Mouse (Mus musculus) natural killer cell, adult 2 months (primary cell): ENCODE results near the gene Zfp687.
A peak's percentile ranks its signal among the peaks of the same experiment; 100 is the strongest.
"Not testable (repeated sequence)": the region's sequence is repeated elsewhere in the genome, so short reads cannot be mapped to it uniquely, and the experiment has no call there.

Source experiments
- DNase-seq, 2 experiments: peaks; one replicate each; pipeline ENCODE4 v3.0.0; 2022; ENCODE audit warnings: low spot score in 2 of 2

The Zfp687 gene

DNA sequence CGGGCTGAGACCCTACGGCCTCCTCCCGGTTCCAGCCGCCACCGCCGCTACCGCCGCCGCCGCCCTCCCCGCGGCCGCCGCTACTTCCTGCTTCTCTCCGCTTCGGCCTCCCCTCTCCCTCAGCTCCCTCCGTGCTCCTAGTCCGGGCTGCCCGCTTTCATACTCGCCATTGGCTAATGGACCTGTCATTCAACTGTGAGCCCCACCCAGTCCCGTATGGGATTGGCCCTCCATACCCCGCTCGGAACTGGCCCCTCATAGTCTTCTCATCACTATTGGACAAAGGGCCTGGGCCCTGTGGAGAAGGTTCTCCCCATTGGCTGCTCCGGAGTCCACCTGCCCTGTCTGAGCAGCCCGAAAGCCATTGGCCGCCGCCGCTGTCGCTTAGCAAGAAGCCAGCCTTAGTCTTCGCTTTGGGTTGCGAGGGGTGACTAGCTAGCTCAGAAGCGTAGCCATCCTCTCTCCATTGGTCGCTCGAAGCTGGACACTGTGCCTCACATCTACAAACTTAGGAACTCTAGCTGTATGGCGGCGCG lies at the start of gene Zfp687:
Gene Zfp687, minus strand, starts transcription at position 112 of the 536 bp plus-strand sequence.
- peak; percentile 99 for DNase-seq

DNA sequence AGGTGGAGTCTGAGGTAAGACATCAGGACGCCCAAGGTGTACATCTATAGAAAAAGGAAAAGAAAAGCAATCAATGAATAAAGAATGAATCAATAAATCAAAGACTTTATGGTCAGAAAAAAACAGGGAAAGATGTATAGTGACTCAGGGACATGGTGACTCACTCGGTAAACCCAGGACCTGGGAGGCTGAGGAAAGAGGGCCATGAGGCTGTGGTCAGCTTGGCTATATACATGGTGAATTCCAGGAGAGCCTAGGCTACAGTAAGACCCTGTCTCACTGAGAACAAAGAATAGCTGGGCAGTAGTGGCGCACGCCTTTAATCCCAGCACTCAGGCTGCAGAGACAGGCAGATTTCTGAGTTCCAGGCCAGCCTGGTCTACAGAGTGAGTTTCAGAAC lies 48.5 kb upstream of the Zfp687 start:
- no peak for DNase-seq

- no peak for DNase-seq
These were observed 42.8 kb upstream of the Zfp687 start for GRCm38 (mm10) chr3:95058078-95058477.

DNA sequence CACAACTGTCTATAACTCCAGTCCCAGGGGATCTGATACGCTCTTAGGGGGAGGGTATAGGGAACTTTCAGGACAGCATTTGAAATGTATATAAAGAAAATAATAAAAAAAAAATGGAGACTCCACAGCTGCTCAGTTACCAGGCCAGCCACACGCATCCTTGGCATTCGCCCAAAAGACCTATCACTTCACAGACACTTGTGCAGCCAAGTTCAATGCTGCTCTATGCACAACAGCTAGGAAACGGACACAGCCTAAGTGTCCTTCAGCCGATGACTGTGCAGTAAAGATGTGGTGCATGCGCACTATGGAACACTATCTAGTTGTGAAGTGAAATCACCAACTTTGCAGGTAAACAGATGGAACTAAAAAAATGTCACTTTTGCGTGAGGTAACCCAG lies 41.0 kb upstream of the Zfp687 start:
- DNase-seq: no peak

GRCm38 (mm10) chr3:95054481-95055260 lies 39.4 kb upstream of the Zfp687 start:
- DNase-seq: no peak

GRCm38 (mm10) chr3:95053701-95054100 lies 38.5 kb upstream of the Zfp687 start:
- DNase-seq: peak; percentile 31 to 34

DNA sequence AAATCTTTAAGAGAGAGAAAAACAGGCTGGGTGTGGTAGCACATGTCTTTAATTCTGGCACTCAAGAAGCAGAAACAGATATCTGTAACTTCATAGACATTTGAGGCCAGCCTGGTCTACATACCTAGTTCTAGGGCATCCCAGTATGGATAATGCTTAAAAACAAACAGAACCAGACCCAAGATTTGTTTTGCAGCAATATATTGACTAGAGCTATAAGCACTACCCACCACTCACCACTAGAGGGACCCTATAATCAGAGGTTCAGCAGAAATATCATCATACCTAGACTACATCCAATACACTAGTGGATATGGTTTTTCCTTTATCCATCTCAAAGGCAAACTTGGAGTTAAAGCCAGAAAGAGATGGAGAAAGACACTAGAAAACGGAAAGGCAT lies 37.7 kb upstream of the Zfp687 start:
- DNase-seq: peak; percentile 51 to 57

GRCm38 (mm10) chr3:95047914-95048313 lies 32.7 kb upstream of the Zfp687 start:
- no peak for DNase-seq

- DNase-seq: no peak
These were observed 31.3 kb upstream of the Zfp687 start for GRCm38 (mm10) chr3:95046462-95047057.

- no peak for DNase-seq
These were observed 28.0 kb upstream of the Zfp687 start for GRCm38 (mm10) chr3:95043251-95043650.

- no peak for DNase-seq
These were observed 27.6 kb upstream of the Zfp687 start for GRCm38 (mm10) chr3:95042838-95043229.

DNA sequence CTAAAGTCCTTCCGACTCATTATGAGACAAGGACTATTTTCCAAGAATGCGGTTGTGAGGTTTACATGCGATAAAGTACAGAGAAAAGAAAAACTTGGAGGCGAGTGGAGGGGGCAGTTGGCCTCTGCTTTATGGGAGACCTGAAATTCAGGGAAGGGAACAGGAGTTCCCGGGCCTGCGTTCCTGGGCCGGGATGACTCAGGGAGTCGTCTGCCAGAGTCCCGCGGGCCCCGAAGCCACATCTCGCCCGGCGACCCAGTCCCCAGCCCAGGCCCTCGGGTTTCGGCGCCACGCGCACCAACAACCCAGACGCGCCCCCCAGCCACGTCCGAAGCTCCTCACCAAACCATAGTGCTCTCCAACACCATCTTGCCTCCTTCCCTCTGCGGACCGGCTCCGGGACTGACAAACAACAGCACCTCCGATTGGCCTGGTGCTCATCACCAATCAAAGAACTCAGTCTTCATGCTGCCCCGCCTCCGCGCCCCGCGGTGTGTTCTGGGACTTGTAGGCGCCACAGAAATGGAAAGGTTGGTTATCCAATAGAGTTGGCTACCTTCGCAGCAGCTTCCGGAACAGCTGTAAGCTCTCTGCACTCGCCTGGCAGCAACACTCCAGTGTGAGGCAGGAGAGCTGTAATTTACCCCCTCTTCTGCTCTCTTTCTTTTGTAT lies 27.1 kb upstream of the Zfp687 start, which contains the start of gene Psmd4:
Gene Psmd4, minus strand, starts transcription at position 449 of the 672 bp plus-strand sequence.
- peak; percentile 96 to 97 for DNase-seq

GRCm38 (mm10) chr3:95041625-95042024 lies 26.4 kb upstream of the Zfp687 start:
- DNase-seq: no peak

DNA sequence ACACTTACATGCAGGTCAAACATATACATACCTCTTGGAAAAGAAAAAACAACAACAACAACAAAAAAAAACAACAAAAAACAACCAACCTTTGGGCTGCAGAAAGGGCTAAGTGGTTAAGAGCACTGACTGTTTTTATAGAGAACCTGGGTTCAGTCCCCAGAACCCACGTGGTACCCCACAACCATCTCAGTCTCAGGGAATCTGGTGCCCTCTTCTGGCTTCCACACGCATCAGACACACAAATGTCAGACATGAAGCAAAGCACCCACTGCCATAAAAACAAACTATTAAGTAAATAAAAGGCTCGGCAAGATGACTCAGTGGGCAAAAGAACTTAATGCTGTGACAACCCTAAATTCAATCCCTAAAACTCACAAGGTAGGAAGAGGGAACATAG lies 14.7 kb upstream of the Zfp687 start:
- no peak for DNase-seq

DNA sequence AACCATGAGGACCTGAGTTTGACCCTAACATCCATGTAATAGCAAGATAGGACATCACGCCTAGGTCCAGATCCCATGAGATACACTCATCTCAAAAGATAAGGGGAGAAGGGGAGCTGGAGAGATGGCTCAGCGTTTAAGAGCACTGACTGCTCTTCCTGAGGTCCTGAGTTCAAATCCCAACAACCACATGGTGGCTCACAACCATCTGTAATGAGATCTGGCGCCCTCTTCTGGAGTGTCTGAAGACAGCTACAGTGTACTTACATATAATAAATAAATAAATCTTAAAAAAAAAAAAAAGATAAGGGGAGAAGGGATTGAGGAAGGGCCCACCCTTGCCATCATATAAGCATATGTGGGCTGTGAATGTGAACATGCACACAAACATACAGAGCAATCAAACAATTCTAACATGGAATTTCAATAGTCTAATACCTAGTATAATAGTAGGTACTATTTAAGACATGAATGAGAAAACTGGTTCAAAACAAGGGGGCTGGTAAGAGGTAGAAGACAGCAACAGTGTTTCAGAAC lies 14.1 kb upstream of the Zfp687 start:
- not testable (repeated sequence) for DNase-seq

- no peak for DNase-seq
These were observed 13.4 kb upstream of the Zfp687 start for GRCm38 (mm10) chr3:95028603-95029002.

- peak in 1 of 2 experiments; percentile 36 for DNase-seq
These were observed 12.5 kb upstream of the Zfp687 start for GRCm38 (mm10) chr3:95027701-95028100.

- no peak for DNase-seq
These were observed 11.9 kb upstream of the Zfp687 start for GRCm38 (mm10) chr3:95027057-95027645.

- DNase-seq: no peak
These were observed 10.0 kb upstream of the Zfp687 start for GRCm38 (mm10) chr3:95025202-95025601.

DNA sequence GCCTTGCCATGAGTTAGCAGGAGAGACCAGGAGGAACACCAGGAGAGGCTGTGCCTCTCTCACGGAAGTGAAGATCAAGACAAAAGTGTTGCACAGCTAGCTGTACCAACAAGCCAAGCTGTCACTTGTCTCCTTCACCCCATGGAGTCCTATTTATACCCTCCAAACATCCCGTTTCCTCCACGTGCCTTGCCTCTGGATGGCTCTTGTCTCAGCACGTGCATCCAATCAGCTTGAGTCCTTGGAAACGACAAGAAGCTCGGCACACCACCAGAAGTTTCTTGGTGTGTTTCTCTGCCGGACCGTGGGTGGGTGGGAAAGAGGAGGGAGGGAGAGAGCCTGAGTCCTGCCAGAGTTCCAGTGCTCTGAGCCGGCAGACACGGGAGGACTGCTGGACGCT lies 9.3 kb upstream of the Zfp687 start:
- DNase-seq: no peak

DNA sequence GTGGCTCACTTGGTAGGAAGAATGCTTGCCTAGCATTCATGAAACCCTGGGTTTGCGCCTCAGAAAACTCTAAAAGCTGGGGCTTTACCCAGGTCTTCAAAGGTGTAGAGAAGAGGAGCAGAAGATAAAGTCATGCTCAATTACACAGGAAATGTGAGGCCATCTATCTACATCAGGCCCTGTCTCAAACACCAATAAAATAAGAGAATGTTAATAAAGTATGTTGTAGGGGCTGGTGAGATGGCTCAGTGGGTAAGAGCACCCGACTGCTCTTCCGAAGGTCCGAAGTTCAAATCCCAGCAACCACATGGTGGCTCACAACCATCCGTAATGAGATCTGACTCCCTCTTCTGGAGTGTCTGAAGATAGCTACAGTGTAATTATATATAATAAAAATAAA lies 5.7 kb upstream of the Zfp687 start:
- not testable (repeated sequence) for DNase-seq

DNA sequence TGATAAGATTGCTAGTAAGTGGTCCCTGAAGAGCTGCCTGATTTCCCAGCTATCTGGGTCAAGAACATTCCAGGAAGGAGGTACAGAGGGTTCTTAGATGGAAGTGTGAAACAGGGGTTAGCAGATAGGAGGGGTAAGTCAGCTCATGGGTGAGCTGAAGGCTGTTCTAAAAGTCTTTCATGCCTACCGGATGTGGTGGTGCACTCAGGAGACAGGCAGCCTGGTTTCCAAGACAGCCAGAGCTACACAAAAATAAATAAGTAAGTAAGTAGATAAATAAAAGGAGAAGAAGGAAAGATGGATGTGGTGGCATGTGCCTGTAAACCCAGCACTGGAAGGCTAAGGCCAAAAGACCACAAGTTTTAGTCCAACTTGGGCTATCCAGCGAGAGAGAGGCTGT lies 3.5 kb upstream of the Zfp687 start:
- no peak for DNase-seq
